Mouse (Mus musculus) lung, adult 18-20 months (tissue): ENCODE measurements around the gene Copz1.
A peak's percentile ranks its signal among the peaks of the same experiment; 100 is the strongest.
"Not testable (repeated sequence)": the region's sequence is repeated elsewhere in the genome, so short reads cannot be mapped to it uniquely, and the experiment has no call there.

Experiments
- DNase-seq, 2 experiments: peaks; one replicate each; pipeline ENCODE4 v3.0.0; 2022; ENCODE audit warnings: mixed read lengths in 2 of 2

The Copz1 gene

GRCm38 (mm10) chr15:103272419-103273279 lies at the start of gene Copz1:
Gene Copz1 (plus strand): TSS chr15:103272714.
- peak; percentile 99 for DNase-seq

GRCm38 (mm10) chr15:103224161-103224560 lies 48.4 kb upstream of the Copz1 start:
- DNase-seq = no peak

DNA sequence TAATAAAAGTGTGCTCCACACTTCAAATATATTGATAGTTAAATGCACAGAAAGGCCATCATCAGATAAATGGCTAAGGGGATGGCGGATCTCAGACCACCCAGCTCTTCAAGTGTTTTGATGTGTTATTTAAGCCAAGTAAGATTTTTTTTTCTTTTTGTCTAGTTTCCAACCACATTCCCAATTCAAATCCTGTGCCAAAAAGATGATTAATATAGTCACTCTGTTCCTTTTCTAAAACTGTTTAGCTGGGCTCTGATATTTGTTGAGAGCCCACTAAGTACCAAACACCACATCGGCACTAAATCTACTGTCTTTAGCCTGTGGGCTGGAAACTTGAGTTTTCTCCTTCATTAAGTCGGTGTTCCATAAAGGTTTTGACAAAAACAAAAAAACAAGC lies 45.5 kb upstream of the Copz1 start:
- DNase-seq = no peak

DNA sequence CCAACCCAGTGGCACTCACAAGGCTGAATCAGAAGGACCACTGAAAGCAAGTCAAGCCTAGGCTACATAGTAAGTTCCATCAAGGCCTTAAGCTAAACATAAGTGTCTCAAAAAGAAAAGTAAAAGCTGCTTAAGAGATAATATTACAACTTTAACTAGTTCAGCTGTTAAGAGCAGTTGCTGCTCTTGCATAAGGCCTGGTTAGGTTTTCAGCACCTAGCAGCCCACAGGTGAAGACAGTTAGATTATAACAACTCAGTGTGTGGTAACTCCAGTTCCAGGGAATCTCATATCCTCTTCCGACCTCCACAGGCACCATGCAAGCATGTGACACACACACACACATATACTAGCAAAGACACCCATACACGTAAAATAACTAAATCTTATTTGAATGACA lies 44.9 kb upstream of the Copz1 start:
- DNase-seq = no peak

DNA sequence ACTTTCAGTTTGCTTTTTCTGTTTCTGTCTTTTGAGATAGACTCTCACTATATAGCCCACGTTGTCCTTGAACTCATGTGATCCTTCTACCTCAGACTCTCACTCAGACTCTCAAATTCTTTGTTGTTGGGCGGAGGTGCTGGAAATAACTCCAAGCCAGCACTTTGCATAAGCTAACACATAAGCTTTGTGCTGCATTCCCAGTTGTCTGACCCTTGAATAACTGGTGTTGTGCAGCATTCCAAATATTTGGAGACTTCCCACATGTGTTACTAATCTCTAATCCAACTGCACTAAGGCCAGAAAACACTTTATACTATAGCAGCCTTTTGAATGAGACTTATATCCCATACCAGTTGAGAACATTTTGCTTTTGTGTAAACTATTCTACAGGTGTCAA lies 43.6 kb upstream of the Copz1 start:
- no peak for DNase-seq

DNA sequence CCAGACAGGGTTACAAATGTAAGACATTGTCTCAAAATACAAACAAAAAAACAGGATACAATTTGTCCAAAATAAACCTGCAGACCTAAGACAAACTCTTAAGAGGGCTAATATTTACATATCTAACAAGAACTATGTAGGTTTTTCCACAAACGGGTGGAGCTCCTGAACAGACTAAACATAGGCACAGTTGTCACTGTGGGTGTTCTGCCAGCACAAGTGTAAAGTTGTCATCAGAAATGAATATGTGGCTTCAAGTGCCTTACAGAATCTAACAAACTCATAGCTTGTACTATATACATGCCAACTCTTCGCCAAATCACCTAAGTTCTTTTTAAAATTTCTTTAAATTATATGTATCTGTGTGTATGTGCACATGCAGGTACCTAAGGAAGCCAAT lies 39.4 kb upstream of the Copz1 start:
- DNase-seq = peak in 1 of 2 experiments; percentile 24

DNA sequence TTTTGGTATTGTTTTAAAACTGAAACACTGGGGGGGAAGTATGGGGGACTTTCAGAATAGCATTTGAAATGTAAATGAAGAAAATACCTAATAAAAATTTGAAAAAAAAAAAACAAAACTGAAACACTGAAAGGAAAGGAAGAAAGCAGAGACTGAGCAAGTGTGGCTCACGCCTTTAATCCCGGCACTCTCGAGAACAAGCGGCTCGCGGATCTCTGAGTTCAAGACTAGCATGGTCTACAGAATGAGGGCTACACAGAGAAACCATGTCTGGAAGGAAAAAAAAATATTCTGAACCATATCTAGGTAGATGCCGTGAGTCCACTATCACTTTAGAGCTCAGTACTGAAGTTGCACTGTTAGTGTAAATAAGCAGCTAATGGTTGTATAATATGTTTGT lies 35.2 kb upstream of the Copz1 start:
- no peak for DNase-seq

DNA sequence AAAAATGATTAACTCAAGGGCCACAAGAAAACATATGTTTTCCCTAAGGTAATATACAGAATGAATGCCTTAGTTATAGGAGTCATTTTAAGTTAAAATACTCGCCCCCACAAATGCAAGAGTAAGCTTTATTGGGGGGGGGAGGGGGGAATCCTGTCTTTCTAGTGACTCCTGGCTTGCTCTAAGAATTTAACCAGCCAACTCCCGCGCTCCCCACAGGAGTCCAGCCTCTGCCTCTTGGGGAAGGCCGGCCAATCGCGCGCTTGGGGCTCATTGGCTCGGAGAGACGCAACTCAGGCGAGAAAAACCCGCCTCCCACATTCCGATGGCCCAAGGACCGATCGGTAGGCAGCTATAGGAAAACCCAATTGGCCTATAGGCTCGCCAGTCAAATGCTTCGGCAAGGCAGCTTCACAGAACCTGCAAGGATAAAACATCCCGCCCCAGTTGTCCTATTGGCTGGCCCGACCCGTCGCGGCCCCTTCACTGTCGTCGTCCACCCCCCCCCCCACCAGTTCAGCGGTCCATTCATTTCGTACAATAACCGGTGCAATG lies 33.3 kb upstream of the Copz1 start:
- peak; percentile 95 to 96 for DNase-seq

GRCm38 (mm10) chr15:103239685-103240159 lies 32.8 kb upstream of the Copz1 start, which contains the start of gene Cbx5:
Gene Cbx5 (minus strand): TSS chr15:103239816.
- peak; percentile 99 for DNase-seq

- peak; percentile 97 to 98 for DNase-seq
Measured at GRCm38 (mm10) chr15:103240160-103241028, 32.1 kb upstream of the Copz1 start, which contains the start of gene Hnrnpa1. Gene Hnrnpa1 (plus strand): TSS chr15:103240432.

DNA sequence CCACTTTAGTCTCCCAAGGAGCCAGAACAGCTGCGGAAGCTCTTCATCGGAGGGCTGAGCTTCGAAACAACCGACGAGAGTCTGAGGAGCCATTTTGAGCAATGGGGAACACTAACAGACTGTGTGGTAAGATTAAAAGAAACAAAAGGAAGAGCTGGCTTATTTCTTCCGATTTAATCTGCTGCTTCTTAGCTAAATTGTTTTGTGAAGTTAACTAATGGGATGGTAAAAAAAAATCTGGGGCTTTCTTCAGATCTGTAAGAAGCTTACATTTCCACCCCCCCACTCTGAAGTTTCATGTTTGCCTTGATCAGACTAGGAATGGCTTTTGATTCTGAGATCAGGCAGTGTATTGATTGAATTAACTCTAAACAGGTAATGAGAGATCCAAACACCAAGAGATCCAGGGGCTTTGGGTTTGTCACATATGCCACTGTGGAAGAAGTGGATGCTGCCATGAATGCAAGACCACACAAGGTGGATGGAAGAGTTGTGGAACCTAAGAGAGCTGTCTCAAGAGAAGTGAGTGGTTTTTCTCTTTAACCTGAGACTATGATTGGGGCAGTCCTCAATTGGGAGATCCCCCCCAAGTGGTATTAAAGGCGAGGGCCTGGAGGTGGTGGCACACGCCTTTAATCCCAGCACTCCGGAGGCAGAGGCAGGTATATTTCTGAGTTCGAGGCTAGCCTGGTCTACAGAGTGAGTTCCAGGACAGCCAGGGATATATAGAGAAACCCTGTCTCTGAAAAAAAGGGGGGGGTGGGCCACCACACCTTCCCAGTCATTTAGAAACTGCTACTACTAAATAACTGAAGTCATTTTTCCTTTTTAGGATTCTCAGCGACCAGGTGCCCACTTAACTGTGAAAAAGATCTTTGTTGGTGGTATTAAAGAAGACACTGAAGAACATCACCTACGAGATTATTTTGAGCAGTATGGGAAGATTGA lies 31.2 kb upstream of the Copz1 start:
- not testable (repeated sequence) for DNase-seq

DNA sequence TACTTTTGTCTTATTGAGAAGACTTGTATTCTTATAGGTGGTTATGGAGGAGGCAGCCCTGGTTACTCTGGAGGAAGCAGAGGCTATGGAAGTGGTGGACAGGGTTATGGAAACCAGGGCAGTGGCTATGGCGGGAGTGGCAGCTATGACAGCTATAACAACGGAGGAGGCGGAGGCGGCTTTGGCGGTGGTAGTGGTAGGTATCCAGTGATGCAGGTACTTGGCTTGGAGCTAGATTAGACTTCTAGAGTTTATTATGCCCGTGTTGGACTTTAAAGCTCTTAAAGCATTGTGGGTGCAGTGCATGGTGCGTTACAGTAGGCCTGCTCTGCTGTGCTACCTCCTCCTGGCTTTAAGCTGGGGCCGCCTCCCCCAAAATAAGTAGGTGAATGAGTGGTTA lies 29.6 kb upstream of the Copz1 start:
- DNase-seq = no peak

DNA sequence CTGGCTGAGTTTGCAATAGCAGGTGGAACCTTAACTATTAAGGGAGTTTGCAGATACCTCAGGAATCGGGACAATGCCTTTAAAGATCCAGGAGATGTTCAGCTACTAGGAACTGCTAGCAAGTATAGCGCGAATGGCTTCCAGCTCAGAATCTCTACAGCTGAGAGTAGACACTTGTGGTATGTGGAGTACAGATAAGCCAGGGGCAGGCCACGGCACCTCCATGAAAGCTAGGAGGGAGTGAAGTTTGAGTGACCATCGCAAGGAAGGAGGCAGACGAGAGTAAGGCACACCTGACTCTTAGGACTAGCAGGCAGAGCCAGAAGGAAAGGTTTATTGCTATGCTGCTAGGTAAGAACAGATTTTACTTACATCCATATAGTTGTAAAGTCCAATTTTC lies 26.9 kb upstream of the Copz1 start:
- DNase-seq = no peak

DNA sequence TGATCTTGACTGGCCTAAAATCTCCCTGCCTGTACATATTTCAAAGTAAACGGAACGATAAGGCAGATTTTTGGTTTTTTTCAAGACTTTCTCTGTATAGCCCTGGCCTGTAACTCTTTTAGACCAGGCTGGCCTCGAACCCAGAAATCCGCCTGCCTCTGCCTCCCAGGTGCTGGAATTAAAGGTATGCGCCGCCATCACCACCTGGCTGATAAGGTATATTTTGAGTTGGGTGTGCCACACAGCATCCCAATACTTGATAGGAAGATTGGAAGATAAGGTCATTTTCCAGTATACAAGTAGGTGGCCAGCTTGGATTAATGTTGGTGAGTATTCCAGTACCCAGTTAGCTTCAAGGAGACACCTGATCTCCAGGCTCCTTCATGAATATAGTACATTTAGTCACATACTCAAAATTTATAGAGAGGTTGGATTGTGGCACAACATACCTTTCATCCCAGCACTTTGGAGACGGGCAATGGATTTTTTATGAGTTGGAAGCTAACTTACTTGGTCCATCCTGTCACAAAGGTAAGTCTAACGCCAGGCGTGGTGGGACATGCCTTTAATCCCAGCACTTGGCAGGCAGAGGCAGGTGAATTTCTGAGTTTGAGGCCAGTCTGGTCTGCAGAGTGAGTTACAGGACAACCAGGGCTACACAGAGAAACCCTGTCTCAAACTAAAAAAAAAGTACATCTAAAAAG lies 25.3 kb upstream of the Copz1 start:
- DNase-seq = no peak

- no peak for DNase-seq
Measured at GRCm38 (mm10) chr15:103247782-103248400, 24.6 kb upstream of the Copz1 start.

DNA sequence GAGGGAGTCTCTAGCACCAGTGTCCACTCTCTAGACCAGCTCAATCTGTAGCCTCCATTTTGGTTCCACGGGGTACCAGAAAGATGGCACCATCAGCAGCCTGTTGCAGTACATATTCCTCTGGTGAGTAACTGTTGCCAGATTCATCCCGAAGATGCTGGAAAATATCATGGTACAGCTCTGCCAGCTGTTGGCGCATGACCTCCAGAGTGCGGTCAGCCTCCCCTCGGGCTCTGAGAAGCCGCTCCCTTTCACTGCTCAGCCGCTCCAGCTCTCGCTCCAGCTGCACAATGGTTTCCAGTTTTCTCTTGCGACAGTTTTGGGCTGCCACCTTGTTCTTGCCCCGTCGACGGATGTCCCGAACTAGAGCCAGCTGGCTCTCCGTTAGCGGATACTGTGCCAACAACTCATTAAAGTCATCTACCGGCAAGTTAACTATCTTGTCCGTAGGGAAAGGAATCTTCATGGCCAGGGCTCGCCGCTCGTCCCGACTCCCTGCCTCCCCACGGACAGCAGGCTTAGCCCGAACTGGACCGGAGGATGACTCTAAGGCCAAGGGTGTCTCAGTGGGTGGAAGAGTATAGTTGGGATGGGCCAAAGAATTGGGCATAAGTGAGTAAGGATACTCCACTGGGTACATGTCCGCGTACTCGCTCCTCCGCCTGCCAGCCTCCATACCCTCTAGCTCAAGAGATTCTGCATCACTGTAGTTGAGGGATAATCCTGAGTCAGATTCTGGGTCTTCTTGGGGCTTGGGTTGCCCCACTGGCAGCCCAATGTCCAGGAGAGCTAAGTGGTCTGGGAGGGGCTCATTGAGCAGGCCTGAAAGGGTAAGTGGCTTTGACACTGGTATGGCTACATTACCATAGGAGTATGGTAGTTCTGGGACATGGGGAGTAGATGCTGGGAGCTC lies 23.9 kb upstream of the Copz1 start:
- no peak for DNase-seq

GRCm38 (mm10) chr15:103249511-103249910 lies 23.0 kb upstream of the Copz1 start:
- not testable (repeated sequence) for DNase-seq

GRCm38 (mm10) chr15:103250195-103250740 lies 22.2 kb upstream of the Copz1 start:
- peak; percentile 78 to 85 for DNase-seq

DNA sequence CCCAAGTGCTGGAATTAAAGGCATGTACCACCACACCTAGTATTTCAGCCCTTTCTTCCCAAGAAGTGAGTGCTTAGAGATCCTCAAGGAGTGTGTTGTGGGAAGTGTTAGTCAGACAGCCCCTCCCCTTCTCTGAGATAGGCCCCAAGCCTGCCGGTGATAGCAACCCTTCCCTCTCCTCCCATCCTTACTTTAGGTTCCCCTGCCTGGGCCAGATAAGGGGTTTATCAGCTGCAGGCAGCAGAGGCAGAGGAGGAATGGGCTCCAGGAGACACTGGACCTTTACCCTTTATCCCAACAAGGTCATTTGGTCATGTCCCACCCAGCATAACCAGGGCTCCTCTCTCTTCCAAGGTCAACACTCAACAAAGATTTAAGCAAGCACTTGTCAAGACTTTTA lies 20.9 kb upstream of the Copz1 start:
- DNase-seq = no peak
